Mouse (Mus musculus) megakaryocyte, adult 5-6 weeks (primary cell): Measurements from ENCODE around the gene Zmynd19. TPM values are rescaled to one million over a fixed set of nuclear protein-coding genes. Genes with fewer than 3 reads are reported as not detected.

Experiments used
- total RNA-seq, 2 experiments: library from RNA; stranded (forward) in 1 of 2; stranded (reverse) in 1 of 2; fragments of 153-499, 151-499 nt in 1 of 2; fragments of 221-1000, 200-1000 nt in 1 of 2; gene quantifications; 2 replicates each; pipeline versions ENCODE4 v1.2.3 to v1.2.4; 2015 to 2017

Gene Zmynd19
- total RNA-seq, 2 experiments from 2014 or later: 6.0 to 17.4 TPM

Other genes with a start within 250 kb of the Zmynd19 start
- gene Cacna1b, start 186.6 kb upstream of the Zmynd19 start, total RNA-seq (2015): 0.02 TPM in 1 of 2 replicates, not detected in the other
- gene Cacna1b, start 186.6 kb upstream of the Zmynd19 start, total RNA-seq (2017): not detected in 2 replicates
- gene Ehmt1, start 30.2 kb upstream of the Zmynd19 start, total RNA-seq (2015): 26.2 and 30.7 TPM in 2 replicates
- 49.7 and 69.3 TPM in 2 replicates for gene Ehmt1, start 30.2 kb upstream of the Zmynd19 start, total RNA-seq (2017)
- gene Arrdc1, start 14.5 kb upstream of the Zmynd19 start, total RNA-seq (2015): 47.2 and 53.9 TPM in 2 replicates
- gene Arrdc1, start 14.5 kb upstream of the Zmynd19 start, total RNA-seq (2017): 106 and 108 TPM in 2 replicates
- 6.7 and 9.4 TPM in 2 replicates for gene Dph7, start 12.6 kb downstream of the Zmynd19 start, total RNA-seq (2015)
- gene Dph7, start 12.6 kb downstream of the Zmynd19 start, total RNA-seq (2017): 6.7 and 8.8 TPM in 2 replicates
- gene Mrpl41, start 25.3 kb downstream of the Zmynd19 start, total RNA-seq (2015): 38.3 and 46.3 TPM in 2 replicates
- 69.8 and 73.4 TPM in 2 replicates for gene Mrpl41, start 25.3 kb downstream of the Zmynd19 start, total RNA-seq (2017)
- gene Pnpla7, start 26.2 kb downstream of the Zmynd19 start, total RNA-seq (2015): 43.7 and 55.6 TPM in 2 replicates
- gene Pnpla7, start 26.2 kb downstream of the Zmynd19 start, total RNA-seq (2017): 38.3 and 38.5 TPM in 2 replicates
- gene Nsmf, start 104.6 kb downstream of the Zmynd19 start, total RNA-seq (2015): 6.0 and 6.9 TPM in 2 replicates
- 6.4 and 10.8 TPM in 2 replicates for gene Nsmf, start 104.6 kb downstream of the Zmynd19 start, total RNA-seq (2017)
- gene Entpd8, start 130.5 kb downstream of the Zmynd19 start, total RNA-seq (2015): not detected in 2 replicates
- not detected in 2 replicates for gene Entpd8, start 130.5 kb downstream of the Zmynd19 start, total RNA-seq (2017)
- gene Noxa1, start 145.4 kb downstream of the Zmynd19 start, total RNA-seq (2015): not detected in 2 replicates
- not detected in 2 replicates for gene Noxa1, start 145.4 kb downstream of the Zmynd19 start, total RNA-seq (2017)
- gene Nrarp, start 231.0 kb downstream of the Zmynd19 start, total RNA-seq (2015): 1.1 TPM in 1 of 2 replicates, not detected in the other
- 0.22 and 0.28 TPM in 2 replicates for gene Nrarp, start 231.0 kb downstream of the Zmynd19 start, total RNA-seq (2017)
- 17.4 and 19.7 TPM in 2 replicates for gene Tor4a, start 247.1 kb downstream of the Zmynd19 start, total RNA-seq (2015)
- 25.1 and 29.6 TPM in 2 replicates for gene Tor4a, start 247.1 kb downstream of the Zmynd19 start, total RNA-seq (2017)